Mouse (Mus musculus) adrenal gland (tissue): ENCODE measurements around the gene Dner.
"Not testable (repeated sequence)": the region's sequence is repeated elsewhere in the genome, so short reads cannot be mapped to it uniquely, and the experiment has no call there.

ENCODE experiments used
- intact Hi-C: fragments of 180-260 bp; cut with DNase I; formaldehyde crosslinking; loops from one replicate; pipeline ENCODE4 v1.15.1; 2025
- microRNA-seq, 2 experiments: library from miRNA; unstranded; fragments of <30 nt; microRNA quantifications; one replicate each; pipeline ENCODE4; 2019

Dner gene

GRCm38 (mm10) chr1:84347796-84348476 is 348.1 kb downstream of the Dner start:
- intact Hi-C loops, result no loop called here

- intact Hi-C loops, result not testable (repeated sequence)
Observed at GRCm38 (mm10) chr1:84332797-84333196, 363.2 kb downstream of the Dner start.

DNA sequence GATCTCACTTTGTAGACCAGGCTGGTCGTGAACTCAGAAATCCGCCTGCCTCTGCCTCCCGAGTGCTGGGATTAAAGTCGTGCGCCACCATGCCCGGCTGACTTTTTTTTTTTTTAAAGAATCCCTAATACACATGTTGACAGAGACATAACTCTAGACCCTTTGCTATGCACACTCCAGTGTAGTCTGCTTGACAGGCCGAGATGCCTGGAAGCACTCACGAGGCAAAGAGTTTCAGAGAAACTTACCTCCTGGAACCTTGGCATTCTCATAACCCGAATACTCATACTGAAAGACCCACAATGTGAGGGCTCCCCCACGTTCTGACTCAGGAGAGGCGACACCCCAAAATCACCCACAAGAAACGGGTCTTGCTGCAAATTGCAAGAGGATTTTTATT is 364.2 kb downstream of the Dner start:
- intact Hi-C loops, result not testable (repeated sequence)

DNA sequence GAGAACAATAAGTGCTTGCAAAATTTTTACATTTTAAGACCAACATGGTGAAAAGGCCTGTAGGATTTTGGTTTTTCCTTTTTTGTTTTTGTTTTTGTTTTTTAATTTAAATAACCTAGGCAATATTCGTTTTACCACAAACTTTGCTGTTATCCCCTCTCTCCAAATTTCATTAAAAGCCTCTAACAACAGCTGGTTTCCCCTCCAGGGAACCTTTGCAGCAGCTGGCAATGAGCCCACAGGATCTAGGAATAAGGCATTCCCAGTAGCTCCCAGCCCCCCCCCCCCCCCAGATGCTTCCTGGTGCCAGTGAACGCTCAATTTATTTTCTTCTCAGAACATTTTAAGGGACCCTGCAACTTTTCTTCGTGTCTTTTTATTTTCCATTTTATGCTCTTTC is 370.7 kb downstream of the Dner start:
- intact Hi-C loops, result no loop called here

DNA sequence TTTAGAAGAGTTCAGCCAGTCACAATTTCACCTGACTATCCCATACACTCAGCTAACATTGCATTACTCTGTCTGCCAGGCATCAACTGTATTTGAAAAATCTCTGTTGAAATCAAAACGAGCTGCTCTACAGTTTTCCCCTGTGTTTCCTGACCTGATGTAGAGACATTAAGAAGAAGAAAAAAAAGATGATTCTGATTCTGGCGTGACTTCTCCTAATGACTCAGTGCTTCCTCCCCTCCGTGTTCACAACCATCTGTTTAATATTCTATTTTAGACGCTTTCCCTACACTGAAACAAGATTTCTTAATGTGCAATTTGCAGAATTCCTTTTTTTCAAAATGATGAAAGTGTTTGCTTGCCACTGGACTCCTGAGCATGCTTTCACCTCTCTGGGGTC is 374.7 kb downstream of the Dner start:
- intact Hi-C loops, result no loop called here

Small RNAs within 50 kb of the gene (microRNA-seq; reads per million reads assigned to microRNA genes)
- gene Mir5126, result 1.1 to 1.5 reads per million in 2 experiments
